Mouse (Mus musculus) heart, embryonic 10.5 days (tissue): Measurements from ENCODE around the gene Cpxm1. TPM values are rescaled to one million over a fixed set of nuclear protein-coding genes. Genes with fewer than 3 reads are reported as not detected.

Source experiments
- DNase-seq: peaks from one replicate; pipeline ENCODE4 v3.0.0-alpha.2; 2017; ENCODE audit warnings: low spot score
- H3K27ac ChIP-seq: fragments of 300-500 bp; sonication (generic); 2 replicates; pipeline ENCODE4 v1.5.1; 2016; ENCODE audit warnings: mild to moderate bottlenecking
- H3K27me3 ChIP-seq: fragments of 300-500 bp; sonication (generic); 2 replicates; pipeline ENCODE4 v1.6.1; 2016; ENCODE audit warnings: mild to moderate bottlenecking; ENCODE audit not compliant: poor library complexity, insufficient read depth, severe bottlenecking
- H3K36me3 ChIP-seq: fragments of 300-500 bp; sonication (generic); 2 replicates; pipeline ENCODE4 v1.6.1; 2016; ENCODE audit warnings: mild to moderate bottlenecking, moderate library complexity
- H3K4me1 ChIP-seq: fragments of 300-500 bp; sonication (generic); 2 replicates; pipeline ENCODE4 v1.6.1; 2016; ENCODE audit warnings: mild to moderate bottlenecking
- H3K4me3 ChIP-seq: fragments of 300-500 bp; sonication (generic); 2 replicates; pipeline ENCODE4 v1.5.1; 2016; ENCODE audit warnings: mild to moderate bottlenecking, moderate library complexity
- H3K9me3 ChIP-seq: fragments of 300-500 bp; sonication (generic); 2 replicates; pipeline ENCODE4 v1.6.1; 2016; ENCODE audit warnings: mild to moderate bottlenecking, moderate library complexity
- WGBS: fragments of 180-500 bp; shearing (Covaris S2); methylation state at CpG from one replicate; pipeline ENCODE4 v1.1.7; 2016; 5-methylcytosine and 5-hydroxymethylcytosine counted together
- polyA plus RNA-seq: library from polyadenylated mRNA; unstranded; fragments of >200 nt; fragmentation: Nextera tagmentation; extraction: Ambion mirVana; gene quantifications from 2 replicates; pipeline ENCODE4 v1.2.1, GENCODE M21; 2016

Gene Cpxm1
- polyA plus RNA-seq, 1 experiment from 2014 or later: 57.6 TPM

DNA sequence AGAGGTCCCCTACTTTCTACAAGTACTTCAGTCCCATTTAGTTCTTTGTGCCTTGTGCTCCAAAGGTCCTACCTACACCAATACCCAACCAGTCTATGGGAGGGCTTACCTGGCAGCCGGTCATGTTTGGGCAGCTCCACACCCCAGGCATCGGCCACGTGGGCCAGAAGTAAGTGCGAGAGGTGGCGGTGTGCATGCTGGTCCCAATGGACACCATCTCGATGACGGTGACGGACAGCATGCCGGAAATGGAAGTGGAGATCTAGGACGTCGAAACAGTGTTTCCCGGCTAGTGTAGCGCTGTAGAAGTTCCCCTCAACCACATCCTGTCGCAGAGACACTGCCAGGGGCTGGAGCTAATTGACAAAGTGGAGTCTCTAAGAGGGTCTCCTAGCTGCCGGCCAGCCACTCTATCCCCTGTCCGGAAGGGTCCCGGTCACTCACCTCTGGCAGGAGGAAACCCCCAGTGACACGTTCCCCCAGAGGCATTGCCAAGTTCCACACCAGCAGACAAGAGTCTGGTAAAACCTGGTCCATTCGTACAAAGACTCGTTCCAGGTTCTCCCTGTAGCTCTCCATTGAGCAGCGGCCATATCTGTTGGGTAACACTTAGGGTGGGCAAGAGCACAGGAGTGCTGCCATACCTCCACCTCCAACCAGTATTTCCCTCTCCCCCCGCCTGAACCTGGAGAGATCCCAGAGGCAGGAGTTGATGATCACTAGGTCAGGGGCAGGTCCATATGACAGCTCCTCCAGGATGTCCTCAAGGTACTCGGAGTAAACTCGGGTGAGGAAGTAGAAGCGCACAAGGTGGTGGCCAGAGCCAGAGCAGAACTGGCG, 24.6 kb upstream of the Cpxm1 start:
- no peaks in the 10 kb centered on the region for H3K9me3 ChIP-seq
- no peak overlapping the region for H3K27ac ChIP-seq
- 92% methylated on average over 26 of the region's 26 CpGs for WGBS
- peaks cover 25% of the 10 kb centered on the region for H3K4me1 ChIP-seq
- no peak for DNase-seq
- peaks cover 27% of the 10 kb centered on the region for H3K36me3 ChIP-seq
- H3K27me3 ChIP-seq: no peaks in the 10 kb centered on the region
- H3K4me3 ChIP-seq: no peak overlapping the region

DNA sequence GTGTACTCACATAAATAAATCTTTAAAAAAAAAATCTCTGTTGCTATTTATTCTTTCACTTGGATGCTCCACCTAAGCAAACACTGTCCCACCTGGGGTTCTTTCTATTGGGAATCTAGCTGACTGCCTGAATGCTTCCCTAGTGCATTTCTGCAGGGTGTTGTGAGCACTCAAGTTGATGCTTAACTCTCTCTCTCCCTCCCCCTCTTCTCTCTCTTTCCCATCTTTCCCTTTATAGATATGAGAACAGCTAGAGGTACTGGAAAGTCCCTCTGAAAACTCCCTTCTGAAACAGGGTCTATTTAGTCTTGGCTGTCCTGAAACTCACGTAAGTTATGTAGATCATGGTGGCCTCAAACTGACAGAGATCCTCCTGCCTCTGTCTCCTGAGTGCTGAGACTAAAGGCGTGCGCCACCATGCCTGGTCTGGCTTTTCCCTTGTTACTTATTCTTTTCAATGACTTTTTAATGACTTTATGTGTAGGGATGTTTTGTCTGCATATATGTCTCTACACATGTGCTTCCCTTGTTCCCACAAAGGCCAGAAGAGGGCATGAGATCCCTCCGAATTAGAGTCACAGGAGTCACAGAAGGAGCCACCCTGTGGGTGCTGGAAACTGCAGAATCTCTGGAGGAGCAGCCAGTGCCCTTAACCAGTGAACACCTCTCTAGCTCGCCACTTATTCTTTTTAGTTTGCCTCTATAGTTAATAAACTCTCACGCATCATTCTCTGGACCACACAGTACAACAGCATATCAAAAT, 16.9 kb upstream of the Cpxm1 start:
- Histone ChIP-seq H3K9me3 (no peaks in the 10 kb centered on the region), H3K27me3 (0 out of 2 replicates have a peak, but pooled peaks cover 4% of the 10 kb centered on the region), H3K27ac (no peak overlapping the region), H3K4me1 (peaks cover 7% of the 10 kb centered on the region), H3K4me3 (no peak overlapping the region), H3K36me3 (peaks cover 8% of the 10 kb centered on the region; the same call in 1 of the 2 replicates)
- WGBS: 76% methylated on average over 6 of the region's 6 CpGs
- no peak for DNase-seq

DNA sequence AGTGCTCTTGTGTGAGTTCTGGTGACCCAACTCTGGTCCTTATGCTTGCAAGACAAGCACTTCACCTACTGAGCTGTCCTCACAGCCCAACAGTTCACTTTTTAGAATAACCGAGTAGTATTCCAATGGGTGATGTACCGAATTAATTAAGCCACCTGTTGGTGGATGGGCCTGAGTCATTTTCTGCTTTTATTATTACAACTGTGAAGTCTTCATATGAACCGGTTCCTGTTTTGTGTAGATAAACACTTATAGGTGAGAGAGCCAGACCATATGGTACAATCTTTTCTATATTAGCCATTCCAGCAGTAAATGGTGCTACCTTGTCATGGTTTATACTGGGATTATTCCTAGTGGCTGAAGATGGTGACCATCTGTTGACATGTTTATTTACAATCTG, 15.4 kb upstream of the Cpxm1 start:
- no peak for DNase-seq
- 69% methylated on average over 3 of the region's 3 CpGs for WGBS
- H3K4me3 ChIP-seq: no peak overlapping the region
- H3K4me1 ChIP-seq: peaks cover 7% of the 10 kb centered on the region
- no peak overlapping the region for H3K27ac ChIP-seq
- no peaks in the 10 kb centered on the region for H3K36me3 ChIP-seq
- 0 out of 2 replicates have a peak, but pooled peaks cover 4% of the 10 kb centered on the region for H3K27me3 ChIP-seq
- H3K9me3 ChIP-seq: no peaks in the 10 kb centered on the region

DNA sequence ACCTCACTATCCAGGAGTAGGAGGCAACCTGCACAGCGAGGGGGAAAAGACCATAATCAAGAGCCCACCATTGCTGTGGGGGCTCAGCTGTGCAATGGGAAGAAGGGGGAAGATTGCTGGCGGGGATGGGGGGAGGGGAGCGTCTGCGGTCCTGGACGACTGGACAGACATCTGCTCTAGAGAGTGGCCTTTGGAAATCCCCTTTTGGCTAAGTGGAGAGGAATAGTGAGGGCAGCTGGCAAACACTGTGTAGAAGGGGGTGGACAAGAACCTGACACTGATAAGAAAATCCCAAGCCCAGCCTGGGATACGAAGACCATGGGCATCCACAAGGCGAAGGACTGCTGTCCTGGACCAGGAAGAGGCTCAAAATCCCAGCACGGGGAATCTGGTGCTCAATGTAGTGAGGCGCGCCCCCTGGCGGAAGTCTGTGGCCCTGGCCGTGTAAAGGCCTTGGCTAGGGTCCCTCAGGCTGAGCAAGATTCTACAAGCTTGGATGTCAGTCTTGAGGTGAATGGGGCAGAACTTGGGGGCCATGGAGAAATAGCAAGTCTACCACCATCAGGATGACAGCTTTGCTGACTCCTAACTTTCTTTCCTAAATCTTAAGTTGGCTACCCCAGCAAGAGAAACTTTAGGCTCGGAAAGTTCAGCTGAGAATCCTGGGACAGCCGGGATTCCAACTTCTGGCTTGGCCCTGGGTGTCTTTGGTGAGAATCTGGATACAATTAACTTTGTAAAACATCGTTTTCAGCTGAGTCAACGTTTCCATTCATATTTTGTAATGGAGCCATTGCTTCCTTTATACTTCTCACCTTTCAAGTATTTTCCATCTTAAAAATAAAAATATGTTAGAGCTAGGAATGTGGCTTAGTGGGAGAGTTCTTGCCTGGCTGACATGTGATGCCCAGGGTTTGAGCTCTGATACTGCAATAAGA, 14.5 kb upstream of the Cpxm1 start:
- Histone ChIP-seq H3K4me1 (peaks cover 7% of the 10 kb centered on the region), H3K27me3 (peaks cover 9% of the 10 kb centered on the region; the same call in 1 of the 2 replicates), H3K36me3 (no peaks in the 10 kb centered on the region), H3K4me3 (no peak overlapping the region), H3K27ac (no peak overlapping the region), H3K9me3 (no peaks in the 10 kb centered on the region)
- WGBS: 35% methylated on average over 16 of the region's 16 CpGs
- DNase-seq: peak; percentile 91

DNA sequence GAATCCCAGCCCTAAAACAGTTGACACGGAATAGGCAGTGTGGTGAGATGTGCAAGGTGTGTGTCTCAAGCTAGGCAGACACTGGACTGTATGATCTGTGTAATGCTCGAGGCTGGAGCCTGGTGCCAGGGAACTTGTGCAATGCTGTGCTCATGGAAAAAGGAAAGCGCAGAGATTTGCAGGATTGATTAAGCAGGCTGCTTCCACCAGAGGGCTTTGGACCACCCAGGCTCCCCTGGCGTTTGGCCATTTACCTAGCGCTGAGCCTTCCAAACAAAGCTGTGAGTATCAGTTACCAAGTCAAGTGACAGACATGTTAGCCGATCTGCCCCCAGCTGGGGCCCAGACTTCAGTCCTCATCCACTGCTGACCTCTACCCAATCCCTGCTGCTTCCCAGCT, 10.8 kb upstream of the Cpxm1 start:
- H3K27ac ChIP-seq: no peak overlapping the region
- H3K27me3 ChIP-seq: peaks cover 17% of the 10 kb centered on the region
- peaks cover 7% of the 10 kb centered on the region for H3K4me1 ChIP-seq
- H3K4me3 ChIP-seq: no peak overlapping the region
- H3K9me3 ChIP-seq: no peaks in the 10 kb centered on the region
- no peaks in the 10 kb centered on the region for H3K36me3 ChIP-seq
- 15% methylated on average over 6 of the region's 6 CpGs for WGBS
- DNase-seq: no peak

DNA sequence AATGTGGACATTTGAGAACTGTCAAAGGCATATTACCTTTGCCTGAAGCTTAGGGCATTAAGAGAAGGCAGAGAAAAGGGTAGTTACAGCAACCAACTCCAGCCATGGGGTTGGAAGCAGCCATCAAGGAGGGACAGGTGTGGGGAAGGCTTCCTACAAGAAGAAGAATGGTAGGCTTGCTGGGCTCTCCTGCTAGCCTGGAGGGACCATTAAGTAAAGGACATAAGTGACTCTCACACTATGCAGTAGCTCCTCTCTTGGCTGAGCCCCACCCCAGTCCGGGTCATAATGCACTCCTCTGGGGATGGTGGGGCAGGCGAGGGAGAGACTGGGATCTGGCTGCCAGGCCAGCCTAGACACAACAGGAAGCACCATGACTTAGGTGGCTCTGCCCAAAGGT, 8.8 kb upstream of the Cpxm1 start, which contains the start of gene Tmem239:
Tmem239 (plus strand) TSS at position 301 of the 400 bp plus-strand sequence.
- Histone ChIP-seq H3K4me3 (no peak within 1 kb of the TSS), H3K4me1 (peaks cover under 1% of the 10 kb centered on the region; the same call in 1 of the 2 replicates), H3K36me3 (no peaks in the 10 kb centered on the region), H3K27me3 (peaks cover 14% of the 10 kb centered on the region), H3K27ac (no peak within 1 kb of the TSS), H3K9me3 (no peaks in the 10 kb centered on the region)
- 76% methylated on average over 2 of the region's 2 CpGs for WGBS
- DNase-seq: peak; percentile 31

DNA sequence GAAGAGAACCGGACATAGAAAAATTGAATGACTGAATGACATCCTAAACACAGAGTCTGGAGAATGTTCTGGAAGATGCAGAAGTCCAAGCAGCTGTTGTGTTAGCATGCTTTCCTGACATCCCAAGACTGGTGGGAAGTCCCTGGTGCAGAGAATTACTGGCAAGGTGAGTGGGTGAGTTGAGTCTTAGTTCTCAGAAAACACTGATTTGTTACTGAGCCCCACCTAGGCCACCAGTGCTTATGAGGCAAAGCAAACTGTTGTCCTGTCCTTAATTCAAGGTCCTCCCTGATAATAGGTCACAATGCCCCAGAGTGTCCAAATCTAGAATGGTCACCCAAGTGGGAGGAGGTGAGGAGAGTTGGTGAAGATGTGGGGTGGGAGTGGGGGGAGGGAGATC, 7.6 kb upstream of the Cpxm1 start, which contains the start of the genes Gm28372 and 1700020A23Rik:
Gm28372 (plus strand) TSS at position 301 of the 400 bp plus-strand sequence.
1700020A23Rik (plus strand) TSS at position 321 of the 400 bp plus-strand sequence.
- Histone ChIP-seq H3K9me3 (no peaks in the 10 kb centered on the region), H3K4me1 (no peaks in the 10 kb centered on the region), H3K36me3 (no peaks in the 10 kb centered on the region), H3K27me3 (peaks cover 13% of the 10 kb centered on the region), H3K4me3 (no peak within 1 kb of the TSS), H3K27ac (no peak within 1 kb of the TSS)
- 84% methylated on average over 1 of the region's 1 CpGs for WGBS
- DNase-seq: no peak

DNA sequence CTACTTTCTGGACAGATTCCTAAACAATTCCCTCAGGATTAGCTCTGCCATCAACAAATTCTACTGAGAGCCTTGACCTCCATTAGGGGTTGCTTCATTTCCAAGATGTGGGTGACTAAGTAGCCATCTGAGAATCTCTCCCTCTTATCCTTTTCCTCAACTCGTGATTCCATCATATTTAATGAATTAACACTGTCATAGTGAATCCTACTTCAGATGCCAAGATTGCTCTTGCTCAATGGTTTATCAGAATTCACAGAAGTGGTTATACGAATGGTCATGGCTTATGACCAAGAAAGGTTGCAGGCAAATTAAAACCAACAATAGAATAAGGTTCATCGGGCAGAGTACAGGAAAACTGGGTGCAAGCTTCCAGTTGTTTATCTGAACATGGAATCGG, 4.5 kb upstream of the Cpxm1 start:
- no peak for DNase-seq
- Histone ChIP-seq H3K27ac (no peak overlapping the region), H3K27me3 (peaks cover 27% of the 10 kb centered on the region), H3K4me3 (no peak overlapping the region), H3K4me1 (peaks cover 16% of the 10 kb centered on the region), H3K36me3 (no peaks in the 10 kb centered on the region), H3K9me3 (no peaks in the 10 kb centered on the region)
- WGBS: 81% methylated on average over 4 of the region's 4 CpGs

DNA sequence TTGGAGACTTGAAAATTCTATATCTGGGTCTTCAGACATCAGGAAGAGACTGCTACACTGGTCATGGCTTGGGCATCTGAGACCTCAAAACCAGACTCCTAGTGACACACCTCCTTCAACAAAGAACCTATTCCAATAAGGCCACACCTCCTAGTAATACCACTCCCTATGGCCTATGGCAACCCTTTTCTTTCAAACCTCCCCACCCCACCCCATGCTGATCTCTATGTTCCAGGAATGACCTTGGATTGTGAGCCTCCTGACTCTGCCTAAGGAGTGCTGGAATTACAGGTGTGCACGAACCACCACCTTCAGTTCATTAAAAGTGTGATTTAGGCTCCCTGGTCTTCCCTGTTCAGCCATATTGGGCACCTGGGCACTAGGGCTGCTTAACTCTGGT, 2.7 kb upstream of the Cpxm1 start:
- Histone ChIP-seq H3K4me1 (peaks cover 21% of the 10 kb centered on the region), H3K4me3 (no peak overlapping the region), H3K27me3 (peaks cover 29% of the 10 kb centered on the region), H3K36me3 (0 out of 2 replicates have a peak, but pooled peaks cover 8% of the 10 kb centered on the region), H3K27ac (no peak overlapping the region), H3K9me3 (no peaks in the 10 kb centered on the region)
- WGBS: 84% methylated on average over 1 of the region's 1 CpGs
- no peak for DNase-seq

DNA sequence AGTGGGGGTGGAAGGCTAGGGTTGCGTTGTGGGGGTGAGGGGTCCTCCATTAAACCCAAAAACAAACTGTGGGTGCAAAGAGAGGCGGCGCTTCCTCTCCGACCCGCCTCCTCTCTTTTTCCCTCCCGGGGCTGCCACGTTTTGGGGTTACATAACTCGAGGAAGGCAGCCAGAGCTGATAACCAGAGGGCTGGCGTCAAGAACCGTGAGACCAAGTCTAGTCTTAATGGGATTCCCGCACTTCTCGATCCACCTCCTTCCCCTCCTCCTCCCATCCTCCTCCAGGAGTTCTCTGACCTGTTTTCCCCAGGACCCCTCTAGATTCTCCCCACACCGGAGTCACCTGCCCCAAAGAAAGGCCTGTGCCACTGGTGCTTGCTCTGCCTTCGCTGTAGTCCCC, 717 bp upstream of the Cpxm1 start:
- H3K27ac ChIP-seq: peak overlapping the region; percentile 89
- WGBS: 11% methylated on average over 14 of the region's 14 CpGs

DNA sequence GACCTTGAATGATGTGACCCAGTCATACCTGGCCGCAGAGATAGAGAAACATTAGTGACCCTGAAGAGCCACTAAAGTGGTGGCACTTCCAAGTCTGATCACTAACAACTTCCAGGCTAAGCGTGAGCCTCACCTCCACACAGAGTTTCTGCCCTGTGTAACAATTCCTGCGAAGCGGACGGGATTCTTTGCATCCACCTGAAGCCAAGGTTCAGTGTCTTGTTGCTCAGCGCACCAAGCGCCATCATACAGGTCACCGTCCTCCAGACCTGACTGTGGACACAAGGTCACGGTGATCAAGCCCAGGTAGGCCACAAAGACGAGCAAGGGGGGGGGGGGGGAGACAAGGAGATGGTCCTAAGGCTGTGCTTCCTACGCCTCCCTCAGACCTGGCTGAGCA, 1.7 kb downstream of the Cpxm1 start:
- no peak overlapping the region for H3K4me3 ChIP-seq
- no peaks in the 10 kb centered on the region for H3K9me3 ChIP-seq
- H3K27ac ChIP-seq: no peak overlapping the region
- peak; percentile 66 for DNase-seq
- H3K36me3 ChIP-seq: peaks cover 39% of the 10 kb centered on the region
- peaks cover 21% of the 10 kb centered on the region for H3K4me1 ChIP-seq
- 88% methylated on average over 11 of the region's 11 CpGs for WGBS
- H3K27me3 ChIP-seq: peaks cover 29% of the 10 kb centered on the region

More for the DNA sequence above, 717 bp upstream of the Cpxm1 start:
- peak; percentile 71 for DNase-seq
- Histone ChIP-seq H3K4me1 (peaks cover 21% of the 10 kb centered on the region), H3K27me3 (peaks cover 29% of the 10 kb centered on the region), H3K9me3 (no peaks in the 10 kb centered on the region), H3K36me3 (peaks cover 27% of the 10 kb centered on the region), H3K4me3 (peak overlapping the region; percentile 79)

DNA sequence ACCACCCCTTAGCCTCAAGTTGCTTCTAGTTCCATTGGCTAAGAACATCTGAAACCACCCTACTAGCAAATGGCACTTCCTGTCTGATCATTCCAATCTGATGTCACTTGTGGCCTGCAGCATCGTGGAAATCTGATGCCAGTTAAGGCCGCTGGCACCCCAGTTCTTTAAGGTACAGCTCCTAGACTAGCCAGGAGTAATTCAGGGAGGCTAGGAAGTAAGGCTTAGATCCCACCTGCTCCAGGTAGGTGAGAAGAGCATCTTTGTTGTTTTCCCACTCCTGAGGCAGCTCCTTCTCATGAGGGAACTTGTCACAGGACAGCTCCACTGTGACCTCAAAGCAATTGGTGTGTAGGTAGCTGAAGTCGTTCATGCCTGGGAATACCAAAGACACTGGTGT, 4.5 kb downstream of the Cpxm1 start:
- Histone ChIP-seq H3K4me3 (no peak overlapping the region), H3K4me1 (peaks cover 15% of the 10 kb centered on the region), H3K9me3 (no peaks in the 10 kb centered on the region), H3K27me3 (peaks cover 13% of the 10 kb centered on the region), H3K36me3 (peaks cover 45% of the 10 kb centered on the region), H3K27ac (no peak overlapping the region)
- DNase-seq: peak; percentile 53
- WGBS: 85% methylated on average over 3 of the region's 3 CpGs
